Mouse (Mus musculus) megakaryocyte, embryonic 14.5 days (primary cell): Measurements from ENCODE around the gene Gm14409.
"Not testable (repeated sequence)": the region's sequence is repeated elsewhere in the genome, so short reads cannot be mapped to it uniquely, and the experiment has no call there.

Source experiments
- FLI1 ChIP-seq: IDR thresholded peaks from 2 replicates; pipeline ENCODE4 v1.6.1; 2012; ENCODE audit warnings: low read length, inconsistent platforms, mixed read lengths
- GATA1 ChIP-seq: IDR thresholded peaks from 3 replicates; pipeline ENCODE4 v1.6.1; 2012; ENCODE audit warnings: mixed read lengths, low read length, inconsistent platforms, borderline replicate concordance

- TF ChIP-seq GATA1, FLI1: not testable (repeated sequence)
These were observed 5.4 kb upstream of the Gm14409 start for GRCm38 (mm10) chr2:177272237-177272636.
